Mouse (Mus musculus) spleen, adult 12 weeks (tissue): ENCODE data around the gene Lrrc4b.

ENCODE experiments used
- DNase-seq: peaks from one replicate; pipeline ENCODE4 v3.0.0; 2022; ENCODE audit warnings: low spot score

Lrrc4b gene

GRCm38 (mm10) chr7:44428968-44429521, at the start of gene Lrrc4b:
Gene Lrrc4b (plus strand): TSS chr7:44429018.
- no peak for DNase-seq

- no peak for DNase-seq
Measured at GRCm38 (mm10) chr7:44382541-44382940, 46.3 kb upstream of the Lrrc4b start.

- no peak for DNase-seq
Measured at GRCm38 (mm10) chr7:44383980-44384715, 44.7 kb upstream of the Lrrc4b start, which contains the start of gene Syt3. Gene Syt3 (plus strand): TSS chr7:44384102.

GRCm38 (mm10) chr7:44384716-44385059, 44.1 kb upstream of the Lrrc4b start:
- DNase-seq, result no peak

GRCm38 (mm10) chr7:44385720-44386119, 43.1 kb upstream of the Lrrc4b start, which contains the start of gene 1700008O03Rik:
Gene 1700008O03Rik (minus strand): TSS chr7:44385820.
- no peak for DNase-seq

- no peak for DNase-seq
Measured at GRCm38 (mm10) chr7:44391831-44392230, 37.0 kb upstream of the Lrrc4b start.

GRCm38 (mm10) chr7:44392341-44392740, 36.5 kb upstream of the Lrrc4b start:
- no peak for DNase-seq

GRCm38 (mm10) chr7:44393284-44393683, 35.5 kb upstream of the Lrrc4b start:
- DNase-seq, result no peak

GRCm38 (mm10) chr7:44398570-44398969, 30.2 kb upstream of the Lrrc4b start:
- peak; percentile 48 for DNase-seq

- no peak for DNase-seq
Measured at GRCm38 (mm10) chr7:44401673-44402072, 27.1 kb upstream of the Lrrc4b start.

- DNase-seq, result peak; percentile 61
Measured at GRCm38 (mm10) chr7:44405346-44406014, 23.3 kb upstream of the Lrrc4b start.

- DNase-seq, result no peak
Measured at GRCm38 (mm10) chr7:44406015-44406355, 22.8 kb upstream of the Lrrc4b start.

GRCm38 (mm10) chr7:44411144-44411543, 17.7 kb upstream of the Lrrc4b start:
- no peak for DNase-seq

- no peak for DNase-seq
Measured at GRCm38 (mm10) chr7:44413307-44413706, 15.5 kb upstream of the Lrrc4b start.

GRCm38 (mm10) chr7:44427666-44428065, 1.2 kb upstream of the Lrrc4b start:
- DNase-seq, result no peak

GRCm38 (mm10) chr7:44428171-44428950, 457 bp upstream of the Lrrc4b start:
- no peak for DNase-seq

- no peak for DNase-seq
Measured at GRCm38 (mm10) chr7:44429534-44430488, 993 bp downstream of the Lrrc4b start.

- DNase-seq, result no peak
Measured at GRCm38 (mm10) chr7:44432550-44432949, 3.7 kb downstream of the Lrrc4b start.

- DNase-seq, result no peak
Measured at GRCm38 (mm10) chr7:44433371-44433770, 4.6 kb downstream of the Lrrc4b start.

- DNase-seq, result no peak
Measured at GRCm38 (mm10) chr7:44434089-44434488, 5.3 kb downstream of the Lrrc4b start.

- DNase-seq, result no peak
Measured at GRCm38 (mm10) chr7:44435796-44436195, 7.0 kb downstream of the Lrrc4b start.
